Mouse (Mus musculus) inflammation-experienced regulatory T-cells (primary cell): ENCODE measurements around the gene Vasp. TPM values are rescaled to one million over a fixed set of nuclear protein-coding genes. Genes with fewer than 3 reads are reported as not detected.

Source experiments
- polyA plus RNA-seq, 2 experiments: library from polyadenylated mRNA; unstranded; fragments of 100-300 nt; shearing (Covaris generic); gene quantifications; one replicate each; pipeline ENCODE4 v1.2.1; 2017

Gene Vasp
- polyA plus RNA-seq: 100 to 1,000 TPM; 264 to 271 TPM

GRCm38 (mm10) chr7:19271238-19272172, at the start of gene Vasp:
Gene Vasp, minus strand, starts transcription at chr7:19271817.

GRCm38 (mm10) chr7:19309884-19310641, 38.4 kb upstream of the Vasp start, which contains the start of gene Fosb:
Gene Fosb, minus strand, starts transcription at chr7:19310051.

GRCm38 (mm10) chr7:19282385-19282784, 10.8 kb upstream of the Vasp start, which contains the start of gene Rtn2:
Gene Rtn2, plus strand, starts transcription at chr7:19282624.

GRCm38 (mm10) chr7:19279581-19280114, 8.0 kb upstream of the Vasp start, which contains the start of gene Ppm1n:
Gene Ppm1n, minus strand, starts transcription at chr7:19280064.

GRCm38 (mm10) chr7:19227883-19228792, 43.5 kb downstream of the Vasp start, which contains the start of gene Opa3:
Gene Opa3, plus strand, starts transcription at chr7:19228334.

GRCm38 (mm10) chr7:19211996-19212755, 59.4 kb downstream of the Vasp start, which contains the start of gene Gpr4:
Gene Gpr4, plus strand, starts transcription at chr7:19212538.

Other genes with a start within 250 kb of the Vasp start
- under 1 TPM; 0.07 to 0.64 TPM for gene Foxa3, start 248.3 kb downstream of the Vasp start, polyA plus RNA-seq
- 10 to 100 TPM; 22.4 to 23.4 TPM for gene Sympk, start 247.4 kb downstream of the Vasp start, polyA plus RNA-seq
- under 1 TPM in 1 of 2 experiments, not detected in 1; 0.16 TPM for gene Rsph6a, start 217.1 kb downstream of the Vasp start, polyA plus RNA-seq
- 1 to 10 TPM in 1 of 2 experiments, not detected in 1; 1.4 TPM for gene Dmwd, start 195.6 kb downstream of the Vasp start, polyA plus RNA-seq
- under 1 TPM; 0.35 to 0.40 TPM for gene Dmpk, start 188.0 kb downstream of the Vasp start, polyA plus RNA-seq
- gene Six5, start 177.2 kb downstream of the Vasp start, polyA plus RNA-seq: under 1 TPM; 0.15 to 0.88 TPM
- gene Gm4969, start 153.4 kb downstream of the Vasp start, polyA plus RNA-seq: under 1 TPM in 1 of 2 experiments, not detected in 1; 0.11 TPM
- 10 to 100 TPM; 18.1 to 22.6 TPM for gene Fbxo46, start 152.0 kb downstream of the Vasp start, polyA plus RNA-seq
- 10 to 100 TPM in 1 of 2 experiments, 1 to 10 TPM in 1; 9.6 to 11.2 TPM for gene Qpctl, start 122.5 kb downstream of the Vasp start, polyA plus RNA-seq
- 10 to 100 TPM; 35.0 to 39.0 TPM for gene Snrpd2, start 122.1 kb downstream of the Vasp start, polyA plus RNA-seq
- gene Gipr, start 105.7 kb downstream of the Vasp start, polyA plus RNA-seq: under 1 TPM in 1 of 2 experiments, not detected in 1; 0.39 TPM
- gene Eml2, start 95.4 kb downstream of the Vasp start, polyA plus RNA-seq: 10 to 100 TPM; 19.8 to 24.3 TPM
- under 1 TPM in 1 of 2 experiments, not detected in 1; 0.27 TPM for gene Gpr4, start 59.3 kb downstream of the Vasp start, polyA plus RNA-seq
- 10 to 100 TPM; 21.1 to 31.1 TPM for gene Opa3, start 43.5 kb downstream of the Vasp start, polyA plus RNA-seq
- 1 to 10 TPM; 3.8 to 5.0 TPM for gene Ppm1n, start 8.2 kb upstream of the Vasp start, polyA plus RNA-seq
- under 1 TPM; 0.49 to 0.80 TPM for gene Rtn2, start 10.8 kb upstream of the Vasp start, polyA plus RNA-seq
- gene Fosb, start 38.2 kb upstream of the Vasp start, polyA plus RNA-seq: 1 to 10 TPM; 2.0 to 3.1 TPM
- 10 to 100 TPM; 75.1 to 88.2 TPM for gene Ercc1, start 73.0 kb upstream of the Vasp start, polyA plus RNA-seq
- 10 to 100 TPM in 1 of 2 experiments, 1 to 10 TPM in 1; 9.9 to 14.4 TPM for gene Cd3eap, start 87.7 kb upstream of the Vasp start, polyA plus RNA-seq
- gene Ppp1r13l, start 87.9 kb upstream of the Vasp start, polyA plus RNA-seq: 1 to 10 TPM in 1 of 2 experiments, under 1 TPM in 1; 0.48 to 1.3 TPM
- 10 to 100 TPM in 1 of 2 experiments, 1 to 10 TPM in 1; 9.8 to 12.6 TPM for gene Ercc2, start 110.2 kb upstream of the Vasp start, polyA plus RNA-seq
- gene Klc3, start 132.3 kb upstream of the Vasp start, polyA plus RNA-seq: 10 to 100 TPM; 12.0 to 18.6 TPM
- 1 to 10 TPM in 1 of 2 experiments, under 1 TPM in 1; 0.45 to 2.1 TPM for gene Ckm, start 133.0 kb upstream of the Vasp start, polyA plus RNA-seq
- 1 to 10 TPM; 6.1 to 8.5 TPM for gene Mark4, start 187.0 kb upstream of the Vasp start, polyA plus RNA-seq
- under 1 TPM in 1 of 2 experiments, not detected in 1; 0.09 TPM for gene Exoc3l2, start 191.5 kb upstream of the Vasp start, polyA plus RNA-seq
- 1 to 10 TPM; 9.1 to 9.8 TPM for gene Bloc1s3, start 236.6 kb upstream of the Vasp start, polyA plus RNA-seq
- gene Trappc6a, start 236.6 kb upstream of the Vasp start, polyA plus RNA-seq: 100 to 1,000 TPM in 1 of 2 experiments, 10 to 100 TPM in 1; 79.0 to 101 TPM
- under 1 TPM in 1 of 2 experiments, not detected in 1; 0.60 TPM for gene Nkpd1, start 246.0 kb upstream of the Vasp start, polyA plus RNA-seq